Mouse (Mus musculus): ENCODE measurements around the gene Zfp948. TPM values are rescaled to one million over a fixed set of nuclear protein-coding genes. Genes with fewer than 3 reads are reported as not detected.

Gene Zfp948
- total and polyA plus RNA-seq, 2 experiments from 2014 or later, result 11.5 to 15.7 TPM

DNA sequence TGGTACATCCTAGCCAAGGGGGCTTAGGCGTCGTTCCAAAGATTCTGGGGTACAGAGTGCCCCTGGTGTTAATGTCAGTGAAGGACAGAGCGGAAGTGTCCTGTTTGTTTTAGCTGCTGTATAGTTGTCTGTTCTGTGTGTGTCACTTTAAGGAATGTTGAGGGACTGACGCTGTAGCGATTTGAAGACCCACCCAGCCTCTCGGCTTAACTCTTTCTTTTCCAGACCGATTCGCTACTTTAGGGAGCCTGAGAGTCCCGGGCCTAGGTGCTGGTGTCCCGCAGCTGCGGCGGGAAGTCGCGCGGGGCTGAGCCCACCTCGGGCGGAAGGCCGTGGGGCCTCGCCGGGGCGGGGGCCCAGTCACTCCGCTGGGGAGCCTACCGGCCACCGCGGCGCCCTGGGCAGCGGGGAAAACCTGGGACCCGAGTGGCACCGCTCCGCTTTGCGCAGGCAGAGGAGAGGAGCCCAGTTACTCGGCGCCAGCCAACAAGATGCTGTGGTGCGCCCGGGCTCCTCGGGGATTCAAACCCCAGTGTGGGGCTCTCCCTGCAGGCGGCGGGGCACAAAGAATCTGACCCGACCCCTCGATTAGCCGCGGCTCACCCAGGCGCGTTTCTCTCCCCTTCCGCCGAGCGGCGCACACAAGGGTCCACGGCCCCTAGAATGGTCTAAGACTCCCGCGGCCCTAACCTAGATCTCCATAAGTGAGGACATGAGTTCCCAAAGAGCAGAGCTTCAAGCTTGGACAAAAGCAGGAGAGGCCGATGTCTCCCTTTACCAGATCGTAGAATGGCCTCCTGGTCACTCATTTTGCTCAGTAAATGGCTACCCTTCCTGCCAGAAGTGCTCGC is 34.5 kb upstream of the Zfp948 start:
- ATAC-seq (ENCODE audit: low FRiP score), result peak; percentile 88
- H3K4me1 ChIP-seq (ENCODE audit: insufficient read depth, low read length), result peaks cover 5% of the 10 kb centered on the region; the same call in 1 of the 2 replicates
- DNase-seq (ENCODE audit: low spot score), result peak; percentile 92

DNA sequence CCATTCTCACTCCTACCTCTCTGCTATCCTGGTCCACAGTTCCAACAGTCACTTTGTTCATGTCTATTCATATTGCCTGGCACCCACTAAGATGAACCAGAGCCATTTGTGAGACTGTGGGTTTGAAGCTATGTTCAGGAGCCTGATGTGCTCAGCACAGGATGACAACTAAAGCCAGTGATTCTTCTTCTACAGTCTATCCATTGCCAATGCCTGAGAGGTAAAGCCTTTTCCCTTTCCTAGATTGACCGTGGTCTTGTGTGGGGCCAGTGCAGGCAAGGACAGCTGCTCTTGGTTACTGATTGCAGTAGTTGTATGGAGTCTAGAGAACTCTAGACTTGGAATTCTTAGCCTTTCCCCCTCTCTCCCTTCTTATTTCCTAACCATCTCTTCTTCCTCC is 32.8 kb upstream of the Zfp948 start:
- no peak for TF ChIP-seq CTCF (IDR thresholded peaks at IDR 0.05)
- Histone ChIP-seq H3K4me2 (ENCODE audit: low read depth, low read length, poor library complexity, severe bottlenecking) (no peak overlapping the region), H3K9me3 (ENCODE audit: low read length) (no peaks in the 10 kb centered on the region), H3K9ac (replicated peaks; ENCODE audit: low read length, poor library complexity, severe bottlenecking) (no peak overlapping the region), H3K4me3 (ENCODE audit: low read depth, low read length) (no peak overlapping the region), H3K4me1 (ENCODE audit: insufficient read depth, low read length) (peaks cover 5% of the 10 kb centered on the region; the same call in 1 of the 2 replicates), H3K36me3 (ENCODE audit: insufficient read depth, low read length) (no peaks in the 10 kb centered on the region), H3K27ac (ENCODE audit: low read depth, low read length) (no peak overlapping the region), H3K27me3 (ENCODE audit: insufficient read depth, low read length) (no peaks in the 10 kb centered on the region)
- no peak for DNase-seq (ENCODE audit: low spot score)
- no peak for ATAC-seq (ENCODE audit: low FRiP score)
- 95% methylated on average over 1 of the region's 1 CpGs for WGBS

More for the DNA sequence above, 34.5 kb upstream of the Zfp948 start:
- Histone ChIP-seq H3K9me3 (ENCODE audit: low read length) (no peaks in the 10 kb centered on the region), H3K4me2 (ENCODE audit: low read depth, low read length, poor library complexity, severe bottlenecking) (peak overlapping the region; percentile 72), H3K9ac (replicated peaks; ENCODE audit: low read length, poor library complexity, severe bottlenecking) (peak overlapping the region; percentile 97), H3K36me3 (ENCODE audit: insufficient read depth, low read length) (no peaks in the 10 kb centered on the region), H3K27ac (ENCODE audit: low read depth, low read length) (peak overlapping the region; percentile 95), H3K27me3 (ENCODE audit: insufficient read depth, low read length) (no peaks in the 10 kb centered on the region), H3K4me3 (ENCODE audit: low read depth, low read length) (peak overlapping the region; percentile 87)
- TF ChIP-seq CTCF (IDR thresholded peaks at IDR 0.05), result peak; percentile 56
- under 1% methylated on average over 51 of the region's 54 CpGs for WGBS

- H3K4me2 ChIP-seq (ENCODE audit: low read depth, low read length, poor library complexity, severe bottlenecking), result peak overlapping the region; percentile 84; the same call in 1 of the 2 replicates
Observed at GRCm38 (mm10) chr17:21534460-21535095, 32.2 kb upstream of the Zfp948 start.

GRCm38 (mm10) chr17:21535096-21536001 is 31.5 kb upstream of the Zfp948 start, which contains the start of gene Zfp52:
Gene Zfp52 (plus strand): TSS chr17:21535539.
- Histone ChIP-seq H3K27ac (ENCODE audit: low read depth, low read length) (peak within 1 kb of the TSS; percentile 43; the same call in 1 of the 2 replicates), H3K27me3 (ENCODE audit: insufficient read depth, low read length) (no peaks in the 10 kb centered on the region), H3K4me1 (ENCODE audit: insufficient read depth, low read length) (peaks cover 5% of the 10 kb centered on the region; the same call in 1 of the 2 replicates)

More at GRCm38 (mm10) chr17:21534460-21535095, 32.2 kb upstream of the Zfp948 start:
- ATAC-seq (ENCODE audit: low FRiP score) (peak; percentile 41; the same call in 1 of the 2 replicates), DNase-seq (ENCODE audit: low spot score) (peak; percentile 93)
- Histone ChIP-seq H3K9ac (replicated peaks; ENCODE audit: low read length, poor library complexity, severe bottlenecking) (peak overlapping the region; percentile 71; the same call in 1 of the 2 replicates), H3K4me3 (ENCODE audit: low read depth, low read length) (no peak overlapping the region), H3K9me3 (ENCODE audit: low read length) (no peaks in the 10 kb centered on the region), H3K27ac (ENCODE audit: low read depth, low read length) (no peak overlapping the region), H3K27me3 (ENCODE audit: insufficient read depth, low read length) (no peaks in the 10 kb centered on the region), H3K36me3 (ENCODE audit: insufficient read depth, low read length) (no peaks in the 10 kb centered on the region), H3K4me1 (ENCODE audit: insufficient read depth, low read length) (peaks cover 5% of the 10 kb centered on the region; the same call in 1 of the 2 replicates)
- peak; percentile 88 for TF ChIP-seq CTCF (IDR thresholded peaks at IDR 0.05)
- 17% methylated on average over 4 of the region's 4 CpGs for WGBS

DNA sequence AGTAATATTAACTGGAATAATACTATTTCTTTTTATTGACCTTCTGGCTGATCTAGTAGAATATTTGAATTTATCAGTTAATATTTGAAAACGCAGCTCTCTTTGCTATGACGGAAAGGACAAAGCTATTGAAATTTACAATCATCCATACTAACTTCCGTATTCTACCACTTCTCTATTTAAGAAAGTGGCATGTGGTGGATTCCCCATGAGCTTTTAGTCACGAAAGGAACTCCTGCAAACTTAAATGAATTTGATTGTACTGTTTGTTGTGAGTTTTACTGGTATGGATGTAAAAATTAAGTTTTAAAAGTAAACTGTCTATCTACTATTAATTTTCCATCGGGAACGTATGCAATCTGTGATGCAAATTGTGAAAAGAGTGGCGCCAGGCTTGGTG is 30.7 kb upstream of the Zfp948 start:
- H3K4me1 ChIP-seq (ENCODE audit: insufficient read depth, low read length), result peaks cover 5% of the 10 kb centered on the region; the same call in 1 of the 2 replicates
- no peak overlapping the region for H3K27ac ChIP-seq (ENCODE audit: low read depth, low read length)
- no peaks in the 10 kb centered on the region for H3K36me3 ChIP-seq (ENCODE audit: insufficient read depth, low read length)
- H3K9me3 ChIP-seq (ENCODE audit: low read length), result no peaks in the 10 kb centered on the region
- H3K9ac ChIP-seq (replicated peaks; ENCODE audit: low read length, poor library complexity, severe bottlenecking), result peak overlapping the region; percentile 71; the same call in 1 of the 2 replicates
- H3K27me3 ChIP-seq (ENCODE audit: insufficient read depth, low read length), result no peaks in the 10 kb centered on the region
- no peak for TF ChIP-seq CTCF (IDR thresholded peaks at IDR 0.05)
- no peak for DNase-seq (ENCODE audit: low spot score)
- peak overlapping the region; percentile 84 for H3K4me2 ChIP-seq (ENCODE audit: low read depth, low read length, poor library complexity, severe bottlenecking)
- 42% methylated on average over 7 of the region's 7 CpGs for whole genome bisulfite sequencing
- peak overlapping the region; percentile 47 for H3K4me3 ChIP-seq (ENCODE audit: low read depth, low read length)
- ATAC-seq (ENCODE audit: low FRiP score), result no peak

More at GRCm38 (mm10) chr17:21535096-21536001, 31.5 kb upstream of the Zfp948 start, which contains the start of gene Zfp52:
- TF ChIP-seq CTCF (IDR thresholded peaks at IDR 0.05), result no peak
- H3K9ac ChIP-seq (replicated peaks; ENCODE audit: low read length, poor library complexity, severe bottlenecking), result peak within 1 kb of the TSS; percentile 71
- peak within 1 kb of the TSS; percentile 47 for H3K4me3 ChIP-seq (ENCODE audit: low read depth, low read length)
- DNase-seq (ENCODE audit: low spot score), result peak; percentile 24
- H3K4me2 ChIP-seq (ENCODE audit: low read depth, low read length, poor library complexity, severe bottlenecking), result peak within 1 kb of the TSS; percentile 84
- H3K36me3 ChIP-seq (ENCODE audit: insufficient read depth, low read length), result no peaks in the 10 kb centered on the region
- 3% methylated on average over 20 of the region's 21 CpGs for WGBS
- peak; percentile 39; the same call in 1 of the 2 replicates for ATAC-seq (ENCODE audit: low FRiP score)
- H3K9me3 ChIP-seq (ENCODE audit: low read length), result no peaks in the 10 kb centered on the region
